Mouse (Mus musculus) lung, adult 2 months (tissue): Measurements from ENCODE around the gene Hoxc6. TPM values are rescaled to one million over a fixed set of nuclear protein-coding genes. Genes with fewer than 3 reads are reported as not detected.

Experiments
- DNase-seq: peaks from one replicate; pipeline ENCODE4 v3.0.0; 2022
- H3K4me1 ChIP-seq: fragments of 200-500 bp; 2 replicates; pipeline ENCODE4 v1.6.1; 2011; ENCODE audit warnings: low read length; ENCODE audit not compliant: control insufficient read depth, insufficient read depth
- H3K4me3 ChIP-seq: fragments of 200-500 bp; replicated peaks from 2 replicates; pipeline ENCODE3; 2011; ENCODE audit warnings: low read depth, mild to moderate bottlenecking, control low read depth, low read length; ENCODE audit errors: extremely low read depth
- CTCF ChIP-seq: fragments of 200-500 bp; IDR thresholded peaks from 2 replicates; pipeline ENCODE4 v1.5.1; 2011; ENCODE audit warnings: mild to moderate bottlenecking, low read length, control low read depth; ENCODE audit not compliant: insufficient read depth
- POLR2A ChIP-seq: fragments of 200-500 bp; IDR thresholded peaks from 2 replicates; pipeline ENCODE4 v1.6.1; 2011; ENCODE audit warnings: low read depth, mild to moderate bottlenecking, control low read depth, low read length, borderline replicate concordance; ENCODE audit errors: extremely low read depth
- WGBS: fragments of 180-500 bp; shearing (Covaris S2); methylation state at CpG from one replicate; pipeline ENCODE4 v1.1.7; 2018; 5-methylcytosine and 5-hydroxymethylcytosine counted together
- polyA plus RNA-seq: library from polyadenylated mRNA; depleted of rRNA; stranded (reverse); fragments of >200 nt; gene quantifications from 2 replicates; pipeline ENCODE4 v1.2.3, GENCODE M21; 2012

The Hoxc6 gene
- polyA plus RNA-seq, 1 experiment, result 0.34 TPM

DNA sequence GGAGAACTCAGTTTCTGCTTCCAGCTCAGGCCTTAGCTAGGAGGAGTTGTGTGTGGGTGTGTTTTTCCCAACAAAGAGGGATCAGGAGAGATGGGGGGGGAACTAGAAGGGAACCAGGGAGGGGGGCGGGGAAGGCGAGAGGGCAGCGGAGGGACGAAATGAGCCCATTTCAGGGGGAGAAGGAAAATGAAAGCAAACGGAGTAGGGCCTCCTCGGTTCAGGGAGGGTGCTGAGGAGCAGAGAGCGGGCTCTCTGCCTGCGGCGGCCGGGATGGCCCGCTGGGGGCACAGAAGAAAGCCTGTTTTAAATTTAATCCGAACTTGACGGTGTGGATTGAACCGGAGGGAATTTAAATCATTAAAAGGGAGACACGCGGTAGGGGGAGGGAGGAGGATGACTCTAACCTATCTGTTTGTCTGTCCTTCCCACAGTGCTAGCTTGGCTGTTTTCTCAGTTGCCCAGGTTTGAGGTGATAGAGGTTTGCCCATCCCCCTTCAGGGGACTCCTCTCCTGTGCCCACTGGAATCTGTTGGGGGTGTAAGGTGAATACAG, 20.6 kb upstream of the Hoxc6 start:
- no peak for TF ChIP-seq CTCF
- no peak for TF ChIP-seq POLR2A
- H3K4me1 ChIP-seq, result peaks cover 7% of the 10 kb centered on the region; the same call in 1 of the 2 replicates
- H3K4me3 ChIP-seq, result peak overlapping the region; percentile 51
- WGBS, result 10% methylated on average over 15 of the region's 16 CpGs
- no peak for DNase-seq

DNA sequence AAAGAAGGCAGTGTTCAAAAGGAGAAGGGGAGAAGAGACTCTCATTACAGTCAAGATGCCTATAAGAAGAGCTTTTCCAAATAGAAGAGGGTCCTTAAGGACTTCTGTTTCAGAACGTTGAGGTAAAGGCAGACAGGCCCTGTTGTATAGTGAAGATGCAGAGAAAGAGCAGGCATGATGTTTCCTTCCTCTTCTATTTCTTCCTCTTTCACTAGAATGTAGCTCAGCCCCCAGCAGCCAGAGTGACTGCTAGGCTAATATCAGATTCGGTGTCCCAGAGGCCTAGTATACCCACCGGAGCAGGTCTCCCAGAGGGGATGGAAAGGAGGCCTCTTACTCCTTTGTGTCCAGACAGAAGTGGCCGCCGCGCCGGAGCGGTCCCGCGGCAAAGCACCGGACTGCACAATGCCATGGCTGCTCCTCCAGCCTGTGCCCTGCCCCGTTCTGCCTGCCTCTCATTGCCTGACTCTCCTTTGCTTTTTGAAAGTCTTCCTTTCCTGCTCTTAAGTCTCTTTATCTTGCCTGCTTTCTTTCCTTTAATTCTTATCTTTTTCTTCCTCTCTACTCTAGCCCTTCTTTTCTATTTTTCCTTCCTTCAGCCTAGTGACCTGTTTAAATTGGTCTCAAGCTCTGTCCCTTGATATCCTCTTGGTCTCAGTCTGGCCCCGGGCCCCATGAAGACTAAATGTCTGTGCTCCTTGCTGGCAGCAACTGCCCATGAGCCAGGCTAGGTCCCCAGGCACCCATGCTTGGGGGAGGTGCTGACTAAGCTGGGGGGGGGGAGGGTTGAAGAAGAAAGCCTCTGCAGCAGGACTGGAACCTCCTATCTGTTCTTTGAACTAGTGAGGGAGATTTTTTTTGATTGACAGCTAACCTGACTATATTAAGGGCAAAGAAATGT, 19.2 kb upstream of the Hoxc6 start:
- no peak for DNase-seq
- no peak for TF ChIP-seq POLR2A
- TF ChIP-seq CTCF, result no peak
- H3K4me3 ChIP-seq, result no peak overlapping the region
- 27% methylated on average over 13 of the region's 13 CpGs for WGBS
- H3K4me1 ChIP-seq, result peaks cover 7% of the 10 kb centered on the region; the same call in 1 of the 2 replicates

DNA sequence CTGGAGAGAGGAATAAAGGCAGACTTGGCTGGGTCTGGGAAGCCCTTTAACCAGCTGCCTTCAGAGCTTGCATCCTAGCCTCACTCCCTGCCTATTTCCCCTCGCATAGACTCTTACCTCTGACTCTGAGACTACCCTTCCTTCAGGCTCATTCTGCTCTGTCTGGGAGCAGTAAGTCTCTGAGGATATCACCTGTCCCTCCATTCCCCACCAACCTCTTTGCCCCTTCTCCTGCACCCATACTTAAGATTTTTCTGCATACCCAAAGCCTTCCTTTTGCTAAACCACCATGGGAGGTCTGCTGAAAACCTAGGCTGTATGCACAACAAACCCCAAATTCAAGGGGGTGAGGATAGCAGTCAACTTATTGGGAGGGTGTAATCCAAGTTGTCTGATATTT, 18.1 kb upstream of the Hoxc6 start:
- TF ChIP-seq POLR2A (no peak), CTCF (no peak)
- no peak for DNase-seq
- WGBS, result 11% methylated on average over 1 of the region's 1 CpGs

DNA sequence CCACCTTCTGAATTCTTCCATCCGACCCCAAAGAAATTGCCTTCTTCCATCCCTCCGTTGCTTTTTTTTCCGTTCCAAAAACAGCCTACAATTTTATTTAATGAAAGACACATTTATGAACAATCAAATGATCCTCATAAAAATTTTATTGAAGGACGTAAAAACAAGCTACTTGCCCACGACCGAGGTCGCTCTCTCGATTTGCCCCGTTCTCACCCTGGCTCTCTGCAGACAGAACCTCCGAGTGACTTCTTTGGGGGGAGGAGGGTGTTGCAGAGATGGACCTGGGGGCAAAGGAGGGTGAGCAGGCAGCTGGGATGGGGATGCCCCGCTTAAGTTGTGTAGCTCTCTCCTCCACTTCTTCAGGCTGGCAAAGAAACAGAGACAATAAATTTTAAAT, 17.7 kb upstream of the Hoxc6 start:
- TF ChIP-seq POLR2A, result no peak
- no peak for TF ChIP-seq CTCF
- no peak for DNase-seq
- WGBS, result 6% methylated on average over 11 of the region's 11 CpGs
- no peak overlapping the region for H3K4me3 ChIP-seq
- peaks cover 7% of the 10 kb centered on the region; the same call in 1 of the 2 replicates for H3K4me1 ChIP-seq

More for the DNA sequence above, 18.1 kb upstream of the Hoxc6 start:
- Histone ChIP-seq H3K4me1 (peaks cover 7% of the 10 kb centered on the region; the same call in 1 of the 2 replicates), H3K4me3 (no peak overlapping the region)

DNA sequence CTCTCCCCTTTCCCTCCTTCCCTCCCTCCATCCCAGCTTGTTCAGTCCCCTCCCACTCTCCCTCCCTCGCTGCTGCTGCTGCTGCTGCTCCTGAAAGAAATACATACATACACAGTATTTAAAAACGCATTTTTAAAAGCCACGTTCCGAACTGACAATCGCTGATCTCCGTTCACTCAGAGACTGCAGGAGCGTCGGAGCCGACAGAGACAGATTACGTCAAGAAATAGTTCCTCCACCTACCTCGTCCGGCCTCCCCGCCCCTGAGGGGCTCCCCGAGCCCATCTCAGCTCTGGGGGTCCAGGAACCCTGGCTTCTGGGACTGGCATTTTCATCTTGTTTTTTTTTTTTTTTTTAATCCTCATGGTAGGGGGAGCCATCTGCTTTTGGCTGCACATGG, 17.1 kb upstream of the Hoxc6 start:
- TF ChIP-seq POLR2A (no peak), CTCF (no peak)
- no peak overlapping the region for H3K4me3 ChIP-seq
- 3% methylated on average over 14 of the region's 14 CpGs for WGBS
- no peak for DNase-seq
- H3K4me1 ChIP-seq, result peaks cover 7% of the 10 kb centered on the region; the same call in 1 of the 2 replicates

DNA sequence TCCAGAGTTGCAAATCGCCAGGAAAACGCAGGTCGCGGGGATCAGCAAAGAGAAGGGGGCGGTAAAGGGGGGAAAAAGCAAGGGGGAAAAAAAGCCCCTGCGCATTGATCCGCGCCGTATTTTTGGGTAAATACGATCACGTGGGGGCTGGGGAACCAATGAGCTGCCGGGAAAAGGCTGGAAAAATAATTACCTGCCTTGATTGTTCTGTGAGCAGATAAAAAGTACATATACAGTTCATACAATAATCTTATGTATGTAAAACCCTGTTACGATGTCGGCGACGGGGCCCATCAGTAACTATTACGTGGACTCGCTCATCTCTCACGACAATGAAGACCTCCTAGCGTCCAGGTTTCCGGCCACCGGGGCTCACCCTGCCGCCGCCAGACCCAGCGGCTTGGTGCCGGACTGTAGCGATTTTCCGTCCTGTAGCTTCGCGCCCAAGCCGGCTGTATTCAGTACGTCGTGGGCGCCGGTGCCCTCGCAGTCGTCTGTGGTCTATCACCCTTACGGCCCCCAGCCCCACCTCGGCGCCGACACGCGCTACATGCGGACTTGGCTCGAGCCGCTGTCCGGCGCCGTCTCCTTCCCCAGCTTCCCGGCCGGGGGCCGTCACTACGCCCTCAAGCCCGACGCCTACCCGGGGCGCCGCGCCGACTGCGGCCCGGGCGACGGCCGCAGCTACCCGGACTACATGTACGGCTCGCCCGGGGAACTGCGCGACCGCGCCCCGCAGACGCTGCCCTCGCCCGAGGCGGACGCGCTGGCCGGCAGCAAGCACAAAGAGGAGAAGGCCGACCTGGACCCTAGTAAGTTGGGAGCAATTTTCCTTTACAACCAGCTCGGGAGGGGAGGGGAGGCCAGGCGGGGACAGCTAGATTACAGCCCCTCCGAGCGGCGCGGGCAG, 16.4 kb upstream of the Hoxc6 start:
- TF ChIP-seq POLR2A, result no peak
- TF ChIP-seq CTCF, result no peak
- DNase-seq, result no peak
- WGBS, result 1% methylated on average over 88 of the region's 88 CpGs
- no peak overlapping the region for H3K4me3 ChIP-seq
- peaks cover 7% of the 10 kb centered on the region; the same call in 1 of the 2 replicates for H3K4me1 ChIP-seq

DNA sequence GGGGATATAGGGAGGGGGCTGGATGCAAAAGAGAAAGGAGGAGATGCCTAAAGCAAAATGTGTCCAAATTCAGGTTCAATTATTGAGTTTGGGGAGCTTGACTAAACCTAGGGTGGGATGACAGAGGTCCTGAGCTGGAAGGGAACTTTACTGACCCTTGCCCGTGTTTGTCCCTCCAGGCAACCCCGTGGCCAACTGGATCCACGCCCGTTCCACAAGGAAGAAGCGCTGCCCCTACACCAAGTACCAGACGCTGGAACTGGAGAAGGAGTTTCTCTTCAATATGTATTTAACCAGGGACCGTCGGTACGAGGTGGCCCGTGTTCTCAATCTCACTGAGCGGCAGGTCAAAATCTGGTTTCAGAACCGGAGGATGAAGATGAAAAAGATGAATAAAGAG, 14.3 kb upstream of the Hoxc6 start:
- Histone ChIP-seq H3K4me1 (no peaks in the 10 kb centered on the region), H3K4me3 (no peak overlapping the region)
- no peak for DNase-seq
- no peak for TF ChIP-seq CTCF
- no peak for TF ChIP-seq POLR2A
- 3% methylated on average over 12 of the region's 12 CpGs for WGBS

DNA sequence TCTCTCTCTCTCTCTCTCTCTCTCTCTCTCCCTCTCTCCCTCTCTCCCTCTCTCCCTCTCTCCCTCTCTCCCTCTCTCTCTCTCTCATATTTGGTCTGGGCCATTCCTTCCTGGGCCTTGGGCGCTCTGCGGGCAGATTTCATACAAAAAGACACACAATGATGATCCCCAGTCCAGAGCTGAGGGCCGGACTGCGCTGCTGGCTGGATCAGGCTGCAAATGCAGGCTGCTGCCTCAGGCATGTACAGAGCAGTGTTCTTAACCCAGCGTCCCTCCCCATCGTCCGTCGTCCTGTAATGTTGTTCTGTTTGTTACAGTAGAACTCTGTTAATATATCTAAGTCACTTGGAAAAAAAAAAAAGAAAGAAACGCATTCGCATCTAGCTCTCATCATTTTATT, 13.5 kb upstream of the Hoxc6 start:
- TF ChIP-seq POLR2A (no peak), CTCF (no peak)
- 7% methylated on average over 10 of the region's 10 CpGs for WGBS
- DNase-seq, result no peak
- Histone ChIP-seq H3K4me1 (no peaks in the 10 kb centered on the region), H3K4me3 (no peak overlapping the region)

DNA sequence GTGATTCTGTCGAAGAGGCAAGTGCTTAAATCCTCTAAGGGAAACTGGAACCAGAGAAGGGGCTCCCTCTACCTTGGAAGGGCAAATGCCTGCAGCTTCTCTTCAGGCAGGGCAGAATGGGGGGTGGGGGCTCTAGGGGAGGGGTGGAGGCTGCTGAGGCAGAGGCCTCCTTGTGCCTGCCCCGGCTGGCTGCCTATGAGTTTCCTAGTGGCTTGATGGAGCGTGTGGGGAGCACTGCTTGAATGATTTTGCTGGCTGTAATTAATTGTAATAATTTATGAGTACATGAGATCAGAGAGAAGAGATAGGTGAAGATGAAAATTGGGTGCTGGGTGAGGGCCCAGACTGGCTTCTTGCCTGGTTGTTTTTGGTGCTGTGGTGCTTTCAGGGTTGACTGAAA, 13.1 kb upstream of the Hoxc6 start:
- Histone ChIP-seq H3K4me3 (no peak overlapping the region), H3K4me1 (no peaks in the 10 kb centered on the region)
- DNase-seq, result no peak
- TF ChIP-seq POLR2A, result no peak
- no peak for TF ChIP-seq CTCF
- WGBS, result 12% methylated on average over 3 of the region's 3 CpGs
